Mouse (Mus musculus): ENCODE results near the gene Negr1.

GRCm38 (mm10) chr3:156901140-156901539, 339.5 kb downstream of the Negr1 start:
- TF ChIP-seq CTCF (conservative IDR thresholded peaks at IDR 0.05; ENCODE audit: low read length) (no peak), POU5F1 (IDR thresholded peaks at IDR 0.05; ENCODE audit: borderline replicate concordance, low read length) (no peak), NANOG (IDR thresholded peaks at IDR 0.05; ENCODE audit: borderline replicate concordance, low read length) (no peak)
